Mouse (Mus musculus) liver, embryonic 12.5 days (tissue): Measurements from ENCODE around the gene Peli2. TPM values are rescaled to one million over a fixed set of nuclear protein-coding genes. Genes with fewer than 3 reads are reported as not detected.

ENCODE experiments used
- ATAC-seq: fragments of 200-750 bp; cut with Nextera tagmentation; 2 replicates; pipeline ENCODE4 v1.8.0; 2017; ENCODE audit warnings: moderate number of reproducible peaks, mild to moderate bottlenecking, moderate library complexity
- H3K27ac ChIP-seq: fragments of 300-500 bp; sonication (generic); 2 replicates; pipeline ENCODE4 v1.5.1; 2016; ENCODE audit warnings: mild to moderate bottlenecking
- H3K27me3 ChIP-seq: fragments of 300-500 bp; sonication (generic); replicated peaks from 2 replicates; pipeline ENCODE4 v1.6.1; 2016; ENCODE audit warnings: mild to moderate bottlenecking, moderate library complexity
- H3K36me3 ChIP-seq: fragments of 300-500 bp; sonication (generic); 2 replicates; pipeline ENCODE4 v1.6.1; 2016; ENCODE audit warnings: mild to moderate bottlenecking, moderate library complexity
- H3K4me1 ChIP-seq: fragments of 300-500 bp; sonication (generic); 2 replicates; pipeline ENCODE4 v1.6.1; 2016
- H3K4me2 ChIP-seq: fragments of 300-500 bp; sonication (generic); 2 replicates; pipeline ENCODE4 v1.6.1; 2016; ENCODE audit warnings: mild to moderate bottlenecking, moderate library complexity
- H3K4me3 ChIP-seq: fragments of 300-500 bp; sonication (generic); 2 replicates; pipeline ENCODE4 v1.5.1; 2016; ENCODE audit warnings: mild to moderate bottlenecking, moderate library complexity
- H3K9ac ChIP-seq: fragments of 300-500 bp; sonication (generic); 2 replicates; pipeline ENCODE4 v1.6.1; 2016; ENCODE audit warnings: mild to moderate bottlenecking, moderate library complexity
- H3K9me3 ChIP-seq: fragments of 300-500 bp; sonication (generic); replicated peaks from 2 replicates; pipeline ENCODE4 v1.6.1; 2016; ENCODE audit warnings: mild to moderate bottlenecking, moderate library complexity
- WGBS: fragments of 180-500 bp; shearing (Covaris S2); methylation state at CpG from one replicate; pipeline ENCODE4 v1.1.7; 2016; ENCODE audit not compliant: insufficient replicate concordance; 5-methylcytosine and 5-hydroxymethylcytosine counted together
- polyA plus RNA-seq: library from polyadenylated mRNA; unstranded; fragments of >200 nt; fragmentation: Nextera tagmentation; extraction: Ambion mirVana; gene quantifications from 2 replicates; pipeline ENCODE4 v1.2.1, GENCODE M21; 2016

Gene Peli2
- polyA plus RNA-seq, 1 experiment from 2014 or later = 1.8 TPM

DNA sequence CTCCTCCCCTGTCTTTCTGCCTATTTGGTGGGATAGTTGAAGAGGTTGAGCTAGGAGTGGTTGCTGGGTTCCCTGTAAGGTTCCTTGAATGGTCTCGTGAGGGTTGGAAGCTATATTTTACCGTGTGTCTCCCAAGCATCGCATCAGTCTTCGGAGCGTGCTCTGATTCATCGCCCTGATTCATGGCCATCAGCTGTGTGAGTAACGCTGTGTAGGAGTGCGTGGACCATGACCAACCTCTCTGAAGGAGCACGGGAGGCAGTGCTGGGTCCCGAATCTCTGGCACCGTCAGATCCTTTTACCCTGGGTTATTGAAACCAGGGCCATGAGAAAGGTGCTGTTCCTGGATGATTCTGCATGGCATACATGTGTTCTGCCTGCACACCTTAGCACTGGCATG lies 92.2 kb downstream of the Peli2 start:
- Histone ChIP-seq H3K4me3 (no peak overlapping the region), H3K4me2 (no peak overlapping the region), H3K4me1 (no peaks in the 10 kb centered on the region), H3K36me3 (no peaks in the 10 kb centered on the region), H3K9me3 (no peaks in the 10 kb centered on the region), H3K9ac (no peak overlapping the region), H3K27me3 (no peaks in the 10 kb centered on the region), H3K27ac (no peak overlapping the region)
- WGBS = 85% methylated on average over 11 of the region's 11 CpGs
- no peak for ATAC-seq

DNA sequence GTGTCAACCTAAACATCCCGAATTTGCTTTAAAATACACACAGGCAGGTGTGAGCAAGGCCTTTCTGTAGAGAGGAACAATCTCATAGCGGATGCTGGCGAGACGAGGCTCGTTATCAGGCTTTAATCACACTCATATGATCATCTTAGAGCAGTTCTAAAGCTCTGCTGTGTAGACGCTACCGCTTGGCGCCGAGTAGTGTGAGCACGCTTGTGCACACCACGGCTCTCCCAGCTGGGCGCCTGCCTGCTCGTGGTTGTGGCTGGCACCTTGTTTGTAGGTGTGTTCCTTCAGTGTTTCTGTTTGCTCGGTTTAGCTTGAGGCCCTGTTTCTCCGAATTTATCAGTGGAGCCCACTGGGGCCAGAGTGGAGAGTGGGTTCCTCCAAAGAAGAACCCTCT lies 93.0 kb downstream of the Peli2 start:
- Histone ChIP-seq H3K9me3 (no peaks in the 10 kb centered on the region), H3K4me3 (no peak overlapping the region), H3K27me3 (no peaks in the 10 kb centered on the region), H3K4me2 (no peak overlapping the region), H3K9ac (no peak overlapping the region), H3K36me3 (no peaks in the 10 kb centered on the region), H3K4me1 (no peaks in the 10 kb centered on the region), H3K27ac (no peak overlapping the region)
- 74% methylated on average over 15 of the region's 15 CpGs for WGBS
- no peak for ATAC-seq

DNA sequence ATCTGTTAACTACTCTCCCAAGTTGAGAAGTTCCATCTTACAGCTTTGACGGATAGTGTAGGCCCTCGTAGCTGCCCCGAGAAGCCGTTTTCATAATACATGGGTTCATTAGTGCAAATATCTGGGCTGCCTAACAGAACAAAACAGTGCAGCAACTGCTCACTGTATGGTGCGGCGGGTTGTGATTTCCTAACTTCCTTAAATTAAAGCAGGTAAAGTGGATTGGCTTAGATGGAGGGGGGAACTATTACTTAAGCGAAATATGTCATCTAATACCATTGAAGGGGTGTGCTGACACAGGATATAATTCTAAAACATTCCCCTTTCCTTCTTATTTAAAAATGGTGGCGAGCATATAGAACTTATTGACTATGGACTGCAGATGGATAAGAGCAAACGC lies 101.4 kb downstream of the Peli2 start:
- no peak overlapping the region for H3K27ac ChIP-seq
- no peak overlapping the region for H3K9ac ChIP-seq
- no peak for ATAC-seq
- no peak overlapping the region for H3K4me3 ChIP-seq
- no peak overlapping the region for H3K4me2 ChIP-seq
- no peaks in the 10 kb centered on the region for H3K27me3 ChIP-seq
- no peaks in the 10 kb centered on the region for H3K36me3 ChIP-seq
- WGBS = 70% methylated on average over 9 of the region's 9 CpGs
- H3K4me1 ChIP-seq = 0 out of 2 replicates have a peak, but pooled peaks cover 2% of the 10 kb centered on the region
- no peaks in the 10 kb centered on the region for H3K9me3 ChIP-seq

DNA sequence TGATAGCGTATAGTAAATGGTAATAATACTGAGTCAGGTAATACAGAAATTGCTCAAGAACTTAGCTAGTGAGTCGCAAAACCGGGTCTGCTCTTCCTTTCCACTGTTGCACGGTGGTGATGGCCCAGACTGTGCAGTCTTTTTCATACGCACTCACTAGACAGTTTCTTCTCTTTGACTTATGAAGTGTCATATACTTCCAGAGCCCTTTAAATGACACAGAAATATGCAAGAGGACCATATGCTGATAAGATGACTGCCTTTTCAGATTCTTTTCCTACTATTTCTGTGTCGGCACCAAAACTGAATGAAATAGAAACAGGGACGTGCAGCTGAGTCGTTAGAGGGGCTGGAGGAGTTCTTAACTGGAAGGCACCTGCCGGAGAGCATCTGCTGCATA lies 102.1 kb downstream of the Peli2 start:
- ATAC-seq = no peak
- H3K4me3 ChIP-seq = no peak overlapping the region
- WGBS = 72% methylated on average over 9 of the region's 9 CpGs
- H3K9me3 ChIP-seq = no peaks in the 10 kb centered on the region
- H3K9ac ChIP-seq = no peak overlapping the region
- H3K4me1 ChIP-seq = 0 out of 2 replicates have a peak, but pooled peaks cover 2% of the 10 kb centered on the region
- no peak overlapping the region for H3K27ac ChIP-seq
- no peak overlapping the region for H3K4me2 ChIP-seq
- no peaks in the 10 kb centered on the region for H3K36me3 ChIP-seq
- no peaks in the 10 kb centered on the region for H3K27me3 ChIP-seq

DNA sequence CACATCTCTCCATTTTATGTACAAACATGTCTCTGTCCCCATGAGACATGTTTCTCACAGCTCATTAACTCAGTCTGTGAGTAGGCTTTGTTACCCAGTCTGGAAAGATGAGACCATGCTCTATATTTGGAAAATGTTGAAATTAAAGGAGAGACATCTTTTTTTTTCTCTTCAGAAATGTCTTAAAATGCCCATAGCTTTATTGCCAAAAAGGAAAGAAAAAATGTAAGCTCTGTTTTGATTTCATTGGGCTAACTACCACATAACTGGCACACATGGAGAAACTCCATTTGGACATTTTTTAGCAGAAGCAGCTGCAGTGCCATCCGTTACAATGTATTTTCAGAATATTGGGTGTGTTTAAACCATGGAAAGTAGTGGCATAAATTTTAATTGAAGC lies 103.6 kb downstream of the Peli2 start:
- no peak overlapping the region for H3K27ac ChIP-seq

DNA sequence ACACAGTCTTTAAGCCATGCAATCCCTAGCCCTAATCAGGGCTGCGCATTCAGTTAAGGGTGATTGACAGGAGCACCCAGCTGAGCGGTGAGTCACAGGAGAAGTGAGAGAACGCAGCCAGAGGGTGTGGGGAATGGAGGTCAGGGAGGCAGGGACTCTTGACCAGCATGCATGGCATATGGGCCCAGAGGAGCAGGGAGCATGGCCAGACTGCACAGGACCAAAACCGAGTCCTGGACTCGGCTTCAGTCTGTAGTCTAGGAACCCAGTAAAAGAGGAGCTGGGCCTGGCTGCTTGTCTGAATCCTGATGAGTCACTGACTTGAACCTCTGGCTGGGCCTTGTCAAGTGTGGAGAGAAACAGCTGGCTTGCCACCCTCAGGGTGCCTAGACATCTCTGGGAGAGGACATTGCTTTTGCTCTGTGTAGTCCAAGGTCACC lies 104.3 kb downstream of the Peli2 start:
- Histone ChIP-seq H3K9ac (no peak overlapping the region), H3K4me1 (0 out of 2 replicates have a peak, but pooled peaks cover 2% of the 10 kb centered on the region), H3K4me3 (no peak overlapping the region), H3K27me3 (no peaks in the 10 kb centered on the region), H3K4me2 (no peak overlapping the region), H3K36me3 (no peaks in the 10 kb centered on the region), H3K9me3 (no peaks in the 10 kb centered on the region), H3K27ac (no peak overlapping the region)
- WGBS = 38% methylated on average over 5 of the region's 5 CpGs
- ATAC-seq = no peak

More for the DNA sequence above, 103.6 kb downstream of the Peli2 start:
- Histone ChIP-seq H3K4me2 (no peak overlapping the region), H3K9ac (no peak overlapping the region), H3K4me1 (0 out of 2 replicates have a peak, but pooled peaks cover 2% of the 10 kb centered on the region), H3K4me3 (no peak overlapping the region), H3K27me3 (no peaks in the 10 kb centered on the region), H3K36me3 (no peaks in the 10 kb centered on the region), H3K9me3 (no peaks in the 10 kb centered on the region)
- ATAC-seq = no peak
- WGBS = 73% methylated on average over 1 of the region's 1 CpGs

DNA sequence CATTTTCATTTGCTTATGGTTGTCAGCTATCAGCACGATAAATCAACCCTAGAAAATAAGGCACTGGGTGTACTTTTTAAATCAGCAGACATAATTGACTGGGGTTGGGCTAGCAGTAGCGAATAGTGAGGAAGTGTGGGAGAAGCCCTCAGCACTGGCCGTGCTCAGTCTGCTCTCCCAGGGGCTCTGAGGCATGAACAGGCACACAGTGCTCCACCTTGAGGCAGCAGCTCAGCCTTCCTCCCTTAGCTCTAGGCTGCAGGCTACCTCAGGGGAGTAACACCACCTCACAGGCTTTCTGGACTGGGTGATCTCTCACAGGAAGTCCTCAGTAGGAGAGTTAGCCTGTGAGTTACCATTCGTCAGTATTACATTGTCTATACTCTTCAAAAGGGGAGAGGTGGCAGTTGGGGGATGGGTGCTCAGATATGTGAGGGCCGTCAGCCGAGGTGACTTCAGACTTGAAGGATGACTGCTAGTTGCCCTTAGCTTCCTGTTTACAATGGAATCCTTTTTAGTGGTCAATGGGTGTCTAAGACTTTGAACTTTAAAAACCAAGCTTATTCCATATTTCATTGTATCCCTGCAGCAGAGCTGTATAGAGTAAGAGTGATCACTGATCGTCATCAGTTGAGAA lies 105.3 kb downstream of the Peli2 start:
- Histone ChIP-seq H3K9me3 (no peaks in the 10 kb centered on the region), H3K27me3 (no peaks in the 10 kb centered on the region), H3K4me1 (0 out of 2 replicates have a peak, but pooled peaks cover 2% of the 10 kb centered on the region), H3K27ac (no peak overlapping the region), H3K4me3 (no peak overlapping the region), H3K36me3 (no peaks in the 10 kb centered on the region), H3K4me2 (no peak overlapping the region), H3K9ac (no peak overlapping the region)
- 52% methylated on average over 7 of the region's 7 CpGs for WGBS
- ATAC-seq = no peak

DNA sequence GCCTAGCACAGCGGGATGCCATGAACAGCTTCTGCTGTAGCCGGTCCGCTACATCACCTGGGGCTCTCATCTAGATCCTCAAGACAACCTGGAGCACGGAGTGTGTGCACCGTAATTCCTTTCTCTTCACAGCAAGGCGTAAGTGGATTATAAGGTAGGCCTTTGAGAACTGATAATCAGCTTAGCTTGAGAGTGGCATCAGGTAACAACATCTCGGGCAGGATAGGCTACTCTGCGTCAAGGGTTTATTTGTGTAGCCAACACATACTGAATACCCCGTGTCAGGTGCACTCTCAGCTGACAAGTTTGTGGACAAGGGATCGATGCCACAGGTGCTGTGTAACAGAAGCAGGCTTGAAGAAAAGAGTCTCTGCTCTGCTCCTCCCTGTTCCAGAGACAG lies 106.1 kb downstream of the Peli2 start:
- 74% methylated on average over 10 of the region's 10 CpGs for WGBS
- H3K9ac ChIP-seq = no peak overlapping the region
- H3K4me2 ChIP-seq = no peak overlapping the region
- no peaks in the 10 kb centered on the region for H3K27me3 ChIP-seq
- no peaks in the 10 kb centered on the region for H3K36me3 ChIP-seq
- ATAC-seq = no peak
- no peak overlapping the region for H3K4me3 ChIP-seq
- 0 out of 2 replicates have a peak, but pooled peaks cover 2% of the 10 kb centered on the region for H3K4me1 ChIP-seq
- no peaks in the 10 kb centered on the region for H3K9me3 ChIP-seq
- H3K27ac ChIP-seq = no peak overlapping the region

DNA sequence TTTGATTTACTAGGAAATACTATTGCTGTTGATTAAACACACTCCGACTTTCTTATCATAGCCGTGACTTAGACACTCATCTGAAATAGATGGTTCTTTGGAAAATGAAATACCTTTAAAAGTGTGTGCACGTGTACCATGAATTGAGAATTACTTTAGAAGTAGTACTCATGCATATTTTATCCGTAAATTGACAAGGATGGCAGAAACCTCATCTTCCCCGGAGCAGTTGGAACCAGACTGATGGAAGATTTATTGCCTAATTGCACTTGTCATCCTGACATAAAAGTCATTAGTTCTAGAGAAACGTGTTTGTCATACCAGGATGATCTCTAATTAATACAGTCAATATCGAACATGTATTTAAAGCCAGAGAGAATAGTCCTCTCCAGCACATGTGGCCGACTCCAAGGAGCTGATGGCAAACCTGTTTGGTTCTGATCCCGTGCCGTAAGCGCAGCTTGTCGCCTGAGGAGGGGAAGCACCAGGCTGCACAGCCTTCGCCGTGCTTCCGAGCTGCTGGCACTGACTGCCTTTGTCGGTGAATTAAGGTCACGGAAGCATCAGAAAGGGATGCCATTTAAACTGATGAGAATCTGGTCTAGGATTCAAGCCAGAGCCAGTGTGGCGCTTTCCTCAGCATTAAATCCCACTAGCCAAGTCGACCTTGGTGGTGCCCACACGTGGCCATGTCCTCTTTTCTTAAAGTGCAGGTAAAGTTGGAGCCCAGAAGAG lies 114.3 kb downstream of the Peli2 start:
- Histone ChIP-seq H3K27ac (no peak overlapping the region), H3K4me2 (no peak overlapping the region), H3K9me3 (no peaks in the 10 kb centered on the region), H3K27me3 (no peaks in the 10 kb centered on the region), H3K9ac (no peak overlapping the region), H3K4me3 (no peak overlapping the region), H3K4me1 (no peaks in the 10 kb centered on the region), H3K36me3 (no peaks in the 10 kb centered on the region)
- no peak for ATAC-seq
- 75% methylated on average over 20 of the region's 20 CpGs for WGBS

DNA sequence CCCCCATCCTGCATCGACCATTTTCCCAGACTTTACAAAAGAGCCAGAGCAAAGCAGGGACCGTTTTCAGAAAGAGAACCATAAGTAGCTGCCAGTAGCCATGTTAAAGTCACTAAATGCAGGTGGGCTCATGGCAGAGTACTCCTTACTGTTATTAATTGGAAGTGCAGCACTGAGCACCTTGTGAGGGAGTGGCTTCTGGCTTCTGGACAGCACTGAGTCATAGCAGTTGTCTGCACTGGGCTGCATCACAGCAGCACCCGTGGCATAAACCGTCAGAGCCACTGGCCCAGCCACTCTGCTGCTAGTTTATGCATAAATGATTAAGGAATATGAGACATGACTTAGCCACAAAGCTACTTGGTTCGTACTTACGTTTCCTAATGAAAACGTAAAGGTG lies 120.7 kb downstream of the Peli2 start:
- no peaks in the 10 kb centered on the region for H3K36me3 ChIP-seq
- no peaks in the 10 kb centered on the region for H3K9me3 ChIP-seq
- no peak overlapping the region for H3K4me2 ChIP-seq
- ATAC-seq = no peak
- H3K4me1 ChIP-seq = 0 out of 2 replicates have a peak, but pooled peaks cover 3% of the 10 kb centered on the region
- no peak overlapping the region for H3K27ac ChIP-seq
- H3K27me3 ChIP-seq = no peaks in the 10 kb centered on the region
- no peak overlapping the region for H3K4me3 ChIP-seq
- H3K9ac ChIP-seq = no peak overlapping the region
- WGBS = 73% methylated on average over 7 of the region's 7 CpGs

DNA sequence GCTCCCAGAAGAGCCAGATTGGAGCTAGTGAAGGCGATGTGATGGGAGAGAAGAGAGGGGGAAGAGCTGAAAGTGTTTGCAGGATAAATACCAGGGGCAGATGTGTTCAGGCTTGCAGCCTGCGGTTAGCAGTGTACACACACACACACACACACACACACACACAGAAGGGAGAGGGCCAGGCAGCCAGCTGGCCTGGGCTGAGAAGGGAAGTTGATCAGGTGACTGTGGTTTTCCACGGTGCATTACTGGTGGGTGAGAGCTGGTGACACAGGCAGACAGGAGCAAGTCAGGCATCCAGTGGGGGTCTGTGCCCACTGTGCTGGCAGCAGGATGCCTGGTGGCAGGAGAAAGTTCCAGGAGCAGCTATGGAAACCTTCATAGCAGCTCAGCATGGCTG lies 125.6 kb downstream of the Peli2 start:
- no peak overlapping the region for H3K27ac ChIP-seq
- 22% methylated on average over 3 of the region's 3 CpGs for WGBS
- no peak overlapping the region for H3K4me2 ChIP-seq
- H3K27me3 ChIP-seq = no peaks in the 10 kb centered on the region
- ATAC-seq = no peak
- H3K4me3 ChIP-seq = no peak overlapping the region
- 0 out of 2 replicates have a peak, but pooled peaks cover 3% of the 10 kb centered on the region for H3K4me1 ChIP-seq
- no peaks in the 10 kb centered on the region for H3K36me3 ChIP-seq
- no peaks in the 10 kb centered on the region for H3K9me3 ChIP-seq
- no peak overlapping the region for H3K9ac ChIP-seq

DNA sequence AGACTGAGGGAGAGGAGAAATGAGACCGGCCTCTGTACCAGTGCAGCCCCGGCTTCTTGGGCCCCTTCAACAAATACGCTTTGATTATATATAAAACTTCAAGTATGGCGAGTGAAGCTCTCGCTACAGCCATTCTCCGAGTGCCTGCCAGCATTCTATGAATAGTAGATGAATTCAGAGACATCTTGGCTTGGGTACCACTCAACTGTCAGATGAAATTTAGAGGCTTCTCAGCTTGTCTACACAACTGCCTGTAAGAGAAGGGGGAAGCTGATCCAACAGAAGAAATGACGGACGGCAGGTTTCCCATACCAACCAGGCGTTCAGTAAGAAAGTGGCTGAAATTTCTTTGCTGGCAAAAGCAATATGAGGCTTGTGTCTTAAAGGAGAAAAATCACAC lies 126.3 kb downstream of the Peli2 start:
- Histone ChIP-seq H3K4me1 (0 out of 2 replicates have a peak, but pooled peaks cover 3% of the 10 kb centered on the region), H3K27me3 (no peaks in the 10 kb centered on the region), H3K4me2 (no peak overlapping the region), H3K27ac (no peak overlapping the region), H3K9me3 (no peaks in the 10 kb centered on the region), H3K9ac (no peak overlapping the region), H3K36me3 (no peaks in the 10 kb centered on the region), H3K4me3 (no peak overlapping the region)
- ATAC-seq = no peak
- WGBS = 77% methylated on average over 9 of the region's 9 CpGs
